Mouse (Mus musculus) liver, postnatal 0 days (tissue): ENCODE results near the gene Nppc.

ENCODE experiments used
- CTCF ChIP-seq: sonication (generic); IDR thresholded peaks from 2 replicates; pipeline ENCODE4 v1.5.1; 2016; ENCODE audit warnings: antibody characterized with exemption, low read depth
- EP300 ChIP-seq: IDR thresholded peaks from 2 replicates; pipeline ENCODE4 v1.6.1; 2016; ENCODE audit warnings: antibody characterized with exemption, low read depth, mild to moderate bottlenecking

GRCm38 (mm10) chr1:86632732-86633380 lies 37.5 kb downstream of the Nppc start:
- TF ChIP-seq CTCF = no peak
- no peak for TF ChIP-seq EP300
